In the genomic region with DNA sequence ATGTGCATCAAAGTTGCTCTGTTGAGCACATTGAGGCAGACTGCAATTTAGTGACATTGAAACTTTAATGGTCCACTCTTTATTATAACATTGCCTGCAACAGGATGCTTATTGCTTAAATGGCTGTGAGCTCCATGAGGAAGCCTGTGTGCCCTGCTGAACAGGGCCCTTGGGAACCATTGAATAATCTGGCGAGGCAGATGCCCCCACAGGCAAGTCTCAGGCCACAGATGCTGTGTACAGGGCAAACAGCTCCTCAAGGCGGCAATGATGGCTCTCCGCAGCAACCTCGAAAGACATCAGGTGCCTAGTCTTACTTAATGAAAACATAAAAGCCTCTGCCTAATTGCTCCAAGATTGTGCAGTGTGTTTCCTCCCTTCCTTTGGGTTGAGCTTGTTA, we compare ENCODE assay signal across 12 mouse cellular contexts.
"Had no signal": no experiment of that assay in that cellular context is flagged by ENCODE, and none has a peak within 500 bp of the region (broad histone marks: within the 10 kb centered on the region; RNA-seq: fewer than 3 reads in every experiment).

No protein-coding gene starts in this region.

- H3K27ac ChIP-seq: left cerebral cortex, adult 2 months; limb, embryonic 12.5 days; liver, embryonic 13.5 days; midbrain, embryonic 13.5 days had no signal

- H3K27me3 ChIP-seq: limb, embryonic 12.5 days; liver, embryonic 13.5 days; midbrain, embryonic 13.5 days had no signal

- H3K4me2 ChIP-seq: limb, embryonic 12.5 days; liver, embryonic 13.5 days; midbrain, embryonic 13.5 days had no signal

- H3K9ac ChIP-seq: limb, embryonic 12.5 days; liver, embryonic 13.5 days; liver, postnatal 0 days; midbrain, embryonic 13.5 days had no signal

- H3K9me3 ChIP-seq: limb, embryonic 12.5 days; liver, embryonic 13.5 days; midbrain, embryonic 13.5 days had no signal

- H3K36me3 ChIP-seq: limb, embryonic 12.5 days; liver, embryonic 13.5 days; midbrain, embryonic 13.5 days had no signal

- H3K4me1 ChIP-seq: liver, embryonic 13.5 days; midbrain, embryonic 13.5 days had no signal

- ATAC-seq: liver, postnatal 0 days; midbrain, embryonic 13.5 days had no signal

- H3K4me3 ChIP-seq: left cerebral cortex, adult 2 months; limb, embryonic 12.5 days; liver, embryonic 13.5 days; midbrain, embryonic 13.5 days had no signal

- DNase-seq: kidney, adult 18-20 months; kidney, postnatal 10 days; kidney, postnatal 4 days; liver; liver, embryonic 13.5 days; liver, postnatal 0 days; right cerebral cortex, adult 18-20 months; right cerebral cortex, postnatal 25 days; thymus, postnatal 4 days had no signal
